Mouse (Mus musculus): ENCODE results near the gene 1700080E11Rik. TPM values are rescaled to one million over a fixed set of nuclear protein-coding genes. Genes with fewer than 3 reads are reported as not detected.

The 1700080E11Rik gene
- polyA plus RNA-seq, 1 experiment = not detected

DNA sequence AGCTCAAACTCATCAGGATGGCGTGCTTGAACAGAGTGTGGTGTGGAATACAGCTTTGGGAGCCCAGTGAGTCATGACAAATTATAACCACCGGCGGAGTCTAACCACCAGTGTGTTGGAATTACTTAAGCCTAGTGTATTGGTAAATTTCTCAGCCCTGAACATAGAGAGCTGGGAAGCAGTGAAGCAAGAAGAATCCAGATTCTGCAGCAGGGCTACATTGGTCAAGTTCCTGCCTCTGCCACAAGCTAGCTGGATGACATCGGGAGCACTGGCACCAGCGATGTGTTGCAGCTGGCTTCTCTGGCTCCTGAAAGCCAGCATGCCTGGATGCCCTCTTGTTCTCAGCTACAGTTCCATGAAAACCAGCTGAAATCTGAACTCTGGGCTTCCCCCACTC, 41.0 kb downstream of the 1700080E11Rik start:
- TF ChIP-seq CTCF (IDR thresholded peaks at IDR 0.05; ENCODE audit: insufficient read depth, low read length) = no peak
- no peak for TF ChIP-seq POLR2A (IDR thresholded peaks at IDR 0.05; ENCODE audit: borderline replicate concordance, extremely low read depth, low read depth, low read length)
- 90% methylated on average over 5 of the region's 5 CpGs for WGBS

DNA sequence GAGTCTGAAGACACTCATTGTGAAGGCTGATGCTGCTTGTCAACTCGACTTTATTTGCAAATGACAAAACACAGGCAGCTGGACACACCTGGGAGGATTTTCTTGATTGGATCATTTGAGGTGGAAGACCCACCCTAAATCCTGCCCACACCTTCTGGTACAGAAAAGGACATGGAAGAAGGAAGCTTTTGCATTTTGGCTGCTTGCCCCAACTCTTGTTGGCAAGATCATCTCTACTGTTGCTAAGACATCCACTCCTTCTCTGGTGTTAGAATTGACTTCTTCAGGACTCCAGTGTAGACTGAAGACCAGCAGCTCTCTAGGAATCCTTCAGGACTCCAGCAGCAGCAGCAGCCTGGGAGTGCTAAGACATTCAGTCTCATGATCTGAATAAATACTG, 43.0 kb downstream of the 1700080E11Rik start:
- no peaks in the 10 kb centered on the region for H3K4me1 ChIP-seq (ENCODE audit: control insufficient read depth, insufficient read depth, low read length)
- DNase-seq = no peak
- H3K4me3 ChIP-seq (replicated peaks; ENCODE audit: extremely low read depth, low read depth, low read length) = no peak overlapping the region
- TF ChIP-seq POLR2A (IDR thresholded peaks at IDR 0.05; ENCODE audit: borderline replicate concordance, extremely low read depth, low read depth, low read length) = no peak
- 49% methylated on average over 1 of the region's 1 CpGs for WGBS

More for the DNA sequence above, 41.0 kb downstream of the 1700080E11Rik start:
- Histone ChIP-seq H3K4me3 (replicated peaks; ENCODE audit: extremely low read depth, low read depth, low read length) (no peak overlapping the region), H3K4me1 (ENCODE audit: control insufficient read depth, insufficient read depth, low read length) (no peaks in the 10 kb centered on the region)
- DNase-seq = no peak

DNA sequence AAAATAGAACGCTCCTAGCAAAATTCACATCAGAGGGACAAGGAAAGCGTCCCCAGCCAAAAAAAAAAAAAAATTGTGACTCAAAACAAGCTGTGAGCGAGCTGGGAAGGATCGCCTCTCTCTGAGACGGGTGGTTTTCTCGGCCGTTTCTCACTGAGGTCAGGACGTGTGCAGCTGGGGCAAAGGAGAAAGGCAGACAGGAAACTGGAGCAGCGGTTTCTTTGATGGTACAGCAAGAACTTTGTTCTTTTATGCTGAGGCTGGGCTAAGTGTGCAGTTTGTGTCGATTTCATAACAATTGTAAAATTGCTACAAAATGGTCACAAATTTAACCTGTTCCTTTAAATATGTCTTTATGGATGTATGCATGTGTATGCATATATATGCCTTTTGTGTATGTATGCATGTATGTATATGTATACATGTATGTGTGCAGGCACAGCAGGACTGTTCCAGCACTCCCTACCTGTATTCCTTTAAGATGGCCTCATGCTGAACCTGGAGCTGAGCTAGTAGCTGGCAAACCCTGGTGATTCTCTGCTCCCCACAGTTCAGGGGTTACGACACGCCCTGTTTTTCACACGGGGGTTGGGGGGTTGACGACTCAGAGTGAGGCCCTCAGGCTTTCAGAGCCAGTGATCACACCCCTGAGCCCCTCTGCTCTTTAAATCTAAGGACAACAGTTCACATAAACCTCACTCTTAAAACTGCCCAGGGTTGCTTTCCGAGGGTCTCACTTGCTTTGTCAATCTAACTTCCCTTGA, 43.9 kb downstream of the 1700080E11Rik start:
- WGBS = 33% methylated on average over 15 of the region's 15 CpGs

More for the DNA sequence above, 43.9 kb downstream of the 1700080E11Rik start:
- TF ChIP-seq CTCF (IDR thresholded peaks at IDR 0.05; ENCODE audit: insufficient read depth, low read length) = no peak
- no peak for TF ChIP-seq POLR2A (IDR thresholded peaks at IDR 0.05; ENCODE audit: borderline replicate concordance, extremely low read depth, low read depth, low read length)
- H3K4me3 ChIP-seq (replicated peaks; ENCODE audit: extremely low read depth, low read depth, low read length) = no peak overlapping the region
- no peak for DNase-seq
- H3K4me1 ChIP-seq (ENCODE audit: control insufficient read depth, insufficient read depth, low read length) = no peaks in the 10 kb centered on the region

Other genes with a start within 250 kb of the 1700080E11Rik start
- gene Mrpl3, start 91.9 kb downstream of the 1700080E11Rik start, polyA plus RNA-seq (2012; rRNA removed) = 58.5 and 67.8 TPM in 2 replicates
- gene Nudt16, start 13.3 kb downstream of the 1700080E11Rik start, polyA plus RNA-seq (2012; rRNA removed) = 15.6 and 17.9 TPM in 2 replicates

Measured in lung, adult 2 months (tissue).